Mouse (Mus musculus) heart, adult 2 months (tissue): ENCODE results near the gene Lrfn2. TPM values are rescaled to one million over a fixed set of nuclear protein-coding genes. Genes with fewer than 3 reads are reported as not detected.

Source experiments
- DNase-seq, 2 experiments: peaks; one replicate each; pipeline ENCODE4 v3.0.0; 2021
- H3K27ac ChIP-seq: fragments of 200-600 bp; 2 replicates; pipeline ENCODE4 v1.8.1; 2022
- H3K27me3 ChIP-seq: fragments of 200-500 bp; 2 replicates; pipeline ENCODE4 v1.6.1; 2012; ENCODE audit warnings: mild to moderate bottlenecking, low read length, inconsistent platforms, mixed read lengths; ENCODE audit not compliant: control insufficient read depth, insufficient read depth
- H3K36me3 ChIP-seq: fragments of 200-500 bp; 2 replicates; pipeline ENCODE4 v1.6.1; 2012; ENCODE audit warnings: low read length, inconsistent platforms; ENCODE audit not compliant: control insufficient read depth, insufficient read depth
- H3K4me1 ChIP-seq: fragments of 200-500 bp; 2 replicates; pipeline ENCODE4 v1.6.1; 2011; ENCODE audit warnings: low read length; ENCODE audit not compliant: control insufficient read depth, insufficient read depth
- H3K4me3 ChIP-seq: fragments of 200-600 bp; 2 replicates; pipeline ENCODE4 v1.8.1; 2022
- H3K79me2 ChIP-seq: fragments of 200-500 bp; replicated peaks from 2 replicates; pipeline ENCODE4 v1.6.1; 2012; ENCODE audit warnings: mild to moderate bottlenecking, inconsistent platforms, low read length, moderate library complexity, mixed read lengths; ENCODE audit not compliant: control insufficient read depth, insufficient read depth
- H3K9ac ChIP-seq: fragments of 200-500 bp; 2 replicates; pipeline ENCODE4 v1.6.1; 2012; ENCODE audit warnings: low read depth, mild to moderate bottlenecking, control low read depth, inconsistent platforms, low read length, mixed read lengths
- CTCF ChIP-seq: fragments of 200-600 bp; IDR thresholded peaks from 2 replicates; pipeline ENCODE4 v1.8.1; 2022; ENCODE audit warnings: antibody characterized with exemption, mild to moderate bottlenecking, moderate library complexity
- EP300 ChIP-seq: fragments of 200-500 bp; IDR thresholded peaks from 2 replicates; pipeline ENCODE4 v1.6.1; 2011; ENCODE audit warnings: low read depth, low read length, control low read depth; ENCODE audit not compliant: insufficient read depth
- POLR2A ChIP-seq: fragments of 200-500 bp; IDR thresholded peaks from 2 replicates; pipeline ENCODE4 v1.6.1; 2011; ENCODE audit warnings: mild to moderate bottlenecking, low read depth, low read length, control low read depth; ENCODE audit not compliant: insufficient read depth
- WGBS: fragments of 180-500 bp; shearing (Covaris S2); methylation state at CpG from one replicate; pipeline ENCODE4 v1.1.7; 2018; 5-methylcytosine and 5-hydroxymethylcytosine counted together
- intact Hi-C: fragments of 180-260 bp; cut with DNase I; formaldehyde crosslinking; loops from one replicate; pipeline ENCODE4 v1.15.1; 2025
- polyA plus RNA-seq: library from polyadenylated mRNA; depleted of rRNA; stranded (reverse); fragments of >200 nt; gene quantifications from 2 replicates; pipeline ENCODE4 v1.2.3, GENCODE M21; 2012
- total RNA-seq, 2 experiments: library from RNA; stranded (reverse); gene quantifications; 2 replicates each; pipeline ENCODE4 v1.2.3; 2021

The Lrfn2 gene
- total and polyA plus RNA-seq, 3 experiments, result 0.18 to 0.39 (median 0.31) TPM

DNA sequence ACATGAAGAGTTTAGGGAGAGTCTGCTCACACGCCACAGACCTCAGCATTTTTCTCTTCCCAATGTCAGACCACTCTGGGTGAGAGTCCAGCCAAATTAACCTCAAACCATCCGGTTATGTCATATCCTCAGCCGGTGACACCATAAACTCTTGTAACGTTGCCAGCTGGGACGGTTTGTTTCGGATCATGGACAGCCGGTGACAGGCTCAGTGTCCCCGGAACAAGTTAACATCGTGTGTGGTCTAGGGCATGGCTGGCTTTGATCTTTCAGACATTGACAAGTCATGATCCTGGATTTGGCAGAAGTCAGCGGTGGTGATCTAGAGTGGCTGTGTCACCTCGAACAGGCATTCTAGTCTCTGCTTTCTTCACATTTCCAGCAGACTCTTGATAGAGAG is 119.1 kb downstream of the Lrfn2 start:
- Histone ChIP-seq H3K27me3 (peaks cover 9% of the 10 kb centered on the region; the same call in 1 of the 2 replicates), H3K27ac (no peak overlapping the region), H3K9ac (no peak overlapping the region), H3K4me1 (no peaks in the 10 kb centered on the region), H3K79me2 (no peaks in the 10 kb centered on the region), H3K36me3 (no peaks in the 10 kb centered on the region), H3K4me3 (no peak overlapping the region)
- no peak for DNase-seq
- 69% methylated on average over 11 of the region's 11 CpGs for WGBS
- intact Hi-C loops, result no loop called here
- TF ChIP-seq POLR2A (no peak), CTCF (no peak), EP300 (no peak)

- Histone ChIP-seq H3K4me1 (no peaks in the 10 kb centered on the region), H3K27me3 (no peaks in the 10 kb centered on the region), H3K36me3 (no peaks in the 10 kb centered on the region), H3K27ac (no peak overlapping the region), H3K79me2 (no peaks in the 10 kb centered on the region), H3K4me3 (no peak overlapping the region), H3K9ac (no peak overlapping the region)
- intact Hi-C loops, result no loop called here
- DNase-seq, result no peak
- 81% methylated on average over 8 of the region's 8 CpGs for WGBS
- TF ChIP-seq POLR2A, result no peak
- TF ChIP-seq CTCF, result no peak
- no peak for TF ChIP-seq EP300
Measured at GRCm38 (mm10) chr17:49061141-49061540, 129.0 kb downstream of the Lrfn2 start.

DNA sequence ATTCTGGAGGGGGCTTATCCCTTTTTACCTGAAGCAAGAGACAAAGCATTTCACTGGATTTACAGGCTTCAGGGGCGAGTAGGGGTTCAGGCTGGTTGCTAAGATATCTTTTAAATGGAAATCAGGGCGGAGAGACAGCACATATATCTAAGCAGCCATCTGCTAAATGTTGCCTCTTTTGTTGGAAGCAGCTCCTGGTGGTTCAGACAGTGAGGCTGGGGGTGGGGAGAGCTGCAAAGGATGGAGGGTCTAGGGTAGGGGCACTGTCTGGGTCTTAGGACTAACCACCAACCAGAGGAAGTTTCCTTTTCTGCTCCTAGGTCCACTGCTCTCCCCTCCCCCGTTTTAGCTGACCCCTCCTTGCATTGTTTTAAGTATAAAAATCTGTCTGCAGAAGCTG is 131.6 kb downstream of the Lrfn2 start:
- H3K27ac ChIP-seq, result no peak overlapping the region
- no peak for DNase-seq
- H3K36me3 ChIP-seq, result no peaks in the 10 kb centered on the region
- intact Hi-C loops, result no loop called here
- H3K4me3 ChIP-seq, result no peak overlapping the region
- no peaks in the 10 kb centered on the region for H3K4me1 ChIP-seq
- 43% methylated on average over 3 of the region's 3 CpGs for WGBS
- no peaks in the 10 kb centered on the region for H3K79me2 ChIP-seq
- H3K27me3 ChIP-seq, result no peaks in the 10 kb centered on the region
- no peak for TF ChIP-seq POLR2A
- TF ChIP-seq CTCF, result no peak
- TF ChIP-seq EP300, result no peak
- no peak overlapping the region for H3K9ac ChIP-seq

DNA sequence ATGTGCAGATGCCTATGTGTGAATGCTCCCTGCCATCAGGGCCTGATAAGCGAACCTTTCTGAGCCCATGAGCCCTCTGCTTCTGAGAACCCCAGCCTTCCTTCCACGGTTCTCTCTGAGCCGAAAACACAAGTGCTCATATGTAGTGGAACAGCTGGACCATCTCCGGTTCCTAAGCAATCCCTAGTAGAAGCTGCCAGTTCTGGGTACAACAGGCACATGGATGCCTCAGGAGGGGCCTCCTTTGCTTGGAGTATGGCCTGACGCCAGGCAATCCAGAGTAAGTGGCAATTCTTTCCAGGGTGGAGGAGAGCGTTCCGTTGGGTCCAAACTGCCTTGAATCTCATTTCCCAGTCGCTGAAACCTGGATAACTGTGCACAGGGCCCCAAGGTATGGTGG is 132.3 kb downstream of the Lrfn2 start:
- H3K27ac ChIP-seq, result no peak overlapping the region
- TF ChIP-seq POLR2A, result no peak
- no peak for TF ChIP-seq EP300
- TF ChIP-seq CTCF, result no peak
- intact Hi-C loops, result no loop called here
- no peaks in the 10 kb centered on the region for H3K79me2 ChIP-seq
- WGBS, result 82% methylated on average over 8 of the region's 8 CpGs
- no peak overlapping the region for H3K4me3 ChIP-seq
- H3K4me1 ChIP-seq, result no peaks in the 10 kb centered on the region
- no peak for DNase-seq
- no peaks in the 10 kb centered on the region for H3K36me3 ChIP-seq
- no peak overlapping the region for H3K9ac ChIP-seq
- no peaks in the 10 kb centered on the region for H3K27me3 ChIP-seq

- no peak overlapping the region for H3K9ac ChIP-seq
- no peak overlapping the region for H3K27ac ChIP-seq
- H3K79me2 ChIP-seq, result no peaks in the 10 kb centered on the region
- TF ChIP-seq CTCF, result no peak
- DNase-seq, result no peak
- no peaks in the 10 kb centered on the region for H3K36me3 ChIP-seq
- no peak overlapping the region for H3K4me3 ChIP-seq
- intact Hi-C loops, result no loop called here
- no peaks in the 10 kb centered on the region for H3K27me3 ChIP-seq
- no peaks in the 10 kb centered on the region for H3K4me1 ChIP-seq
- 69% methylated on average over 3 of the region's 3 CpGs for WGBS
Measured at GRCm38 (mm10) chr17:49065050-49065449, 132.9 kb downstream of the Lrfn2 start.

- no peaks in the 10 kb centered on the region for H3K27me3 ChIP-seq
- H3K36me3 ChIP-seq, result no peaks in the 10 kb centered on the region
- peak; percentile 30 for TF ChIP-seq CTCF
- TF ChIP-seq POLR2A, result no peak
- DNase-seq, result no peak
- intact Hi-C loops, result no loop called here
- no peak overlapping the region for H3K9ac ChIP-seq
- no peak overlapping the region for H3K27ac ChIP-seq
- H3K4me1 ChIP-seq, result no peaks in the 10 kb centered on the region
- 60% methylated on average over 6 of the region's 6 CpGs for WGBS
- H3K79me2 ChIP-seq, result no peaks in the 10 kb centered on the region
- no peak overlapping the region for H3K4me3 ChIP-seq
Measured at GRCm38 (mm10) chr17:49066748-49067147, 134.6 kb downstream of the Lrfn2 start.

DNA sequence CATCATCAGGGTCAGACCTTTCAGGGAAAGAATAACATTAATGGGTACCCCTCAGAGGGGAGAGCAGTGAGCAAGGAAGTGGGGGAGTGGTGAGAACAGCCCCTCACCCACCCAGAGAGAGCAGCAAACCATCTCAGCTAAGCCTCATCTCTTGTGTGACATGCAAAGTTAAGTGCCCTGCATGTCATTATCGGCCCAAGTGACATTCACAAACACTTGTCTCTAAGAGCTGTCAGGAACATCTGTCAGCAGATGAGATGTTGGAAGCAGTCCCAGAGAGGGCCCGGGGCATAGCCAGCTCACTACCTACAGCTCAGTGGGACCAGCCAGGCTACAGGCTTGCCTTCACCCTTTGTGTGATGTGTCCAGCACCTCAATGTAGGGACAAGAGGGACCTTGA is 146.0 kb downstream of the Lrfn2 start:
- H3K79me2 ChIP-seq, result no peaks in the 10 kb centered on the region
- no peak overlapping the region for H3K9ac ChIP-seq
- no peak overlapping the region for H3K27ac ChIP-seq
- no peak for TF ChIP-seq EP300
- no peak for TF ChIP-seq CTCF
- no peak for TF ChIP-seq POLR2A
- H3K4me3 ChIP-seq, result no peak overlapping the region
- no peaks in the 10 kb centered on the region for H3K4me1 ChIP-seq
- H3K36me3 ChIP-seq, result no peaks in the 10 kb centered on the region
- intact Hi-C loops, result no loop called here
- DNase-seq, result no peak
- peaks cover 1% of the 10 kb centered on the region; the same call in 1 of the 2 replicates for H3K27me3 ChIP-seq
- 15% methylated on average over 2 of the region's 2 CpGs for WGBS
